Mouse (Mus musculus) kidney, postnatal 4 days (tissue): ENCODE data around the gene Arid3b.
"Not testable (repeated sequence)": the region's sequence is repeated elsewhere in the genome, so short reads cannot be mapped to it uniquely, and the experiment has no call there.

Experiments used
- DNase-seq, 2 experiments: peaks; one replicate each; pipeline ENCODE4 v3.0.0; 2021; ENCODE audit warnings: mixed read lengths in 2 of 2

Arid3b gene

DNA sequence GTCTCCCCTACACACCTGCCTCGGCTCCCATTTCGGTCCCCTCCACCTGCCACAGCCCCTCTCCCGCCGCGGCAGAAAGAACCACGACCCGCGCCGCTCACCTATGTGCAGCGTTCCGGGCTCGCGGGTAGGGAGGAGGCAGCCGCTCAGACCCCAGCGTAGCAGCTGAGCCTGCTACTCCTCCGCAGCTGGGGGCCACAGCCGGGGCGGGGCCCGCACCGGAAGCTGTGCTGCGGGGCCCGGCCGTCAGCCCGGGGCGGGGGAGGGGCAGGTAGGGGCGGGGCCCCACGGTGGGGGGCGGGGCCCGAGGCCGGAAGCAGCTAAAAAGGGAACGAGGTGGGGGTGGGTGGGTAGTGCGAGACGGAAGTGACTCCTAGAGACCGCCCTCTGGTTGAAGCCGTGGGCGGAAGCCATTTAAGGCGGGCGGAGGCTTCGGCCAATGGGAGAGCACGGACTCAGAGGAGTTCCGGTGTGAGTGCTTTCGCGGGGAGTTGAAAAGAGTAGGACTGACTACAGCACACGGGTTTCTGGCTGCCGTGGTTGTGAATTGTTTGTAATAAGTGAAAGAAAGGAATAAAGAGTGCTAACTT lies at the start of gene Arid3b:
Gene Arid3b, minus strand, starts transcription at position 213 of the 590 bp plus-strand sequence.
- DNase-seq, result peak; percentile 91 to 96

DNA sequence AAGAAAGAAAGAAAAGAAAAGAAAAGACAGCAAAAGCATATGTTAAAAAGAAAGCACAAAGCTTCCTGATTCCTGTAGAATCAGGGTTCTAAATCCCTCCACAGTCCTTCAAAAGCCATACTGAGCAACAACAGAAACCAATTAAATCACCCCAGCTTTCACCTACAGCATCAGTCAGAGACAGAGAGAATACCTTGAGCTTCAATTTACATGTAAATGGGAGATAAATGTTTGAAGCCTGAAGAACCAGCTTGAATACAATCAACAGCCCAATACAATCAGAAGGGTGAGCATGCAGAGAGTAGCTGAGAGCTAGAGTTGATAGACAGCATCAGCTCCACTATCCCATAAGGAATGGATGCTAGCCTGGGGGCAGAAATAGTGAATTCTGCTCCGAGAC lies 46.8 kb upstream of the Arid3b start:
- no peak for DNase-seq

DNA sequence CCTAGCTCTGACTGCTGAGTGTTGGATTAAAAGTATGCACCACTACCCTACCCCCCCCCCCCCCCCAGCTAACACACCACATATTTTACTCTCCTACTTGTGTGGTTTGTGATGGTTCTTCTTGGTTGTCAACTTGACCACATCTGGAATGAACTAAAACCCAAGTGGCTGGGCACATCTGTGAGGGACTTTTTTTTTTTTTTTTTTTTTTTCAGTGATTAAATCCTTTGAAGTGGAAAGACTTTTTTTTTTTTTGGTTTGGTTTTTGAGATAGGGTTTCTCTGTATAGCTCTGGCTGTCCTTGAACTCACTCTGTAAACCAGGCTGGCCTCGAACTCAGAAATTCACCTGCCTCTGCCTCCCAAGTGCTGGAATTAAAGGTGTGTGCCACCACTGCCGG lies 45.2 kb upstream of the Arid3b start:
- DNase-seq, result not testable (repeated sequence)

DNA sequence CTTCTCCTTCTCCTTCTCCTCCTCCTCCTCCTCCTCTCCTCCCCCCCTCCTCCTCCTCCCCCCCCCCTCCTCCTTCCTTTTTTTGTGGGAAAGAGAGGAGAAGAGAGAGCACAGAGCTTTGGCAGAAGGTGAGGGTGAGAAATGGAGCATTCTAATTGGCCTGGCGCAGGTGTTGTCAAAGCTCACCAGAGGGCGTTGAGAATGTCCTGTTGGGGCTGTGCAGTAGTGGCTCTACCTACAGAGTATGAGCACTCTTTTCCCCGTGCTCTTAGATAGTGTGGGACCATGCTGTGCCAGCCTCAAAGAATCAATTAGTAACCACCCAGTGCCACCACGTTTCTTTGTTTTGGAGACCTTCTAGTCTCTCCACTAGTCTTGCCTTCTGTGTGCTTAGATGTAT lies 43.7 kb upstream of the Arid3b start:
- no peak for DNase-seq

DNA sequence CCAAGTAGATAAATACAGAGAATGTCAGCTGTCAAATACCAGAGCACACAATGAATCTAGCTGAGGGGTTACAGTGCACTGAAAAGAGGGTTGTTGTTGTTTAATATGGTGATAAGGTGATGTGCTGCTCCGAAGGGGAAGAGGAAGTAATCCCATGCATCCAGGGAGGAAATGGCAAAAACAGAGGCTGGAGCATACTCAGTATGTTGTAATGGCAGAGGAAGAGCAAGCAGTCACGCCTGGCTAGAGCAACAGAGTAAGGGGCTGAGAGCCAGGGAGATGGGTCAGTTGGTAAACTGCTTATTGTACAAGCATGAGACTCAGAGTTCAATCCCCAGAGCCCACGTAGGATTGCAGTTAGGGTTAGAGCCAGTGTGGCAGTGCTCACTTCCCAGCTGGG lies 42.6 kb upstream of the Arid3b start:
- no peak for DNase-seq

DNA sequence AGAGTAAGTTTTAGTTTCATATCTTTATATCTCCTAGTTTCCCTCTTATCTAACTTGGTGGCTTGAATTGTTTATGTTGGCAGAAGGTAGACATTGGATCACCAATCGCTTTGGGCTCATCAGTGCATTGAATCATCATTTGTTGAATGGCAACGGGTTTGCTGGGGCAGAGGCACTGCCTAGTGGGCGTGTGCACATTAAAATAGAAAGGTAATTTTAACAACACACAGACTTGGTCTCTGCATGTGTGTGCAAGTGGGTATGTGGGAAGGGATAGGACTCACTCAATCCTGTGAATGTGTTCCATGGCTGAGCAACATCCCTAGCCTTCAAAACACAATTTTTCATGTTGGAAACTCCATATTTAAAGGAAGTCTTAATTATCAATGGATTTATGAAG lies 38.4 kb upstream of the Arid3b start:
- no peak for DNase-seq

DNA sequence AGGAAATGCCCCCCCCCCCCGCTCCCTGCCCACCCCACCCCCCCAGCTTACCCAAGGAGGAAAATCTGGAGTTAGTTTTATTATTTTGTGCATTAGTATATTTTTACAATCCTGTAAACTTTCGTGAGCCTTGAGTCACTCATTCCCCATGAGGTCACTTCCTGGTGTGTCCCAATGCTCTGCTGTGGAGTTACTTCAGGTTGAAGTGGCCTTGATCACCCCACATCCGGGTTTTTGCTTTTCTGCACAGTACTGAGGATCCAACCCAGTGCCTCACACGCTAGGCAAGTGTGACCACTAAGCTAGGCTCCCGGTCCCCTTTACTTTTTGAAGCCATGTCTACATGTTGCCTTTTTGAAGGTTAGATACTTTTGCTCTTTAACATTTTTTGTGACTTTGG lies 37.5 kb upstream of the Arid3b start:
- DNase-seq, result no peak

DNA sequence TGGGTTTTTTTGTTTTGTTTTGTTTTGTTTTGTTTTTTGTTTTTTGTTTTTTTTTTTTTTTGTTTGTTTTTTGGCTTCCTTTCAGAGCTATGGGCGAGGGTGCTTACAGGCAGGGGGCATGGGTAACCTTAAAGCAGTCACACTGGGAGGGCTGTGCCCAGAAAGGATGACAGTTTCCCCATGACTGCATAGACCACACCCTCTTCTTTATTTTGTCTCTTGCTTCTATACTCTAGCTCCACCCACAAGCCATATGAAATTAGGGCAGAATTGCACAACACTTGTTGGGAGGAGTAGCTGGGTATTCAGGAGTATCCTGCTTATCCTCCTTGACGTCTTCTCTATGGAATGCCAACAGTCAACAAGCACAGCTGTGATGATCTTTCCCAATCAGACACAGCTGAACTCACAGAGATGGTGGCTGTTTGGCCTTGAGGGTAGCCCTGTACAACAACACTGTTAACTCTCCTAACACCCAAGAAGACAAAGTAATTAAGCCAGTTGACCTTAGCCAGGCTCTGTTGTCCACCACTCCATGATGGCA lies 33.8 kb upstream of the Arid3b start:
- no peak for DNase-seq

DNA sequence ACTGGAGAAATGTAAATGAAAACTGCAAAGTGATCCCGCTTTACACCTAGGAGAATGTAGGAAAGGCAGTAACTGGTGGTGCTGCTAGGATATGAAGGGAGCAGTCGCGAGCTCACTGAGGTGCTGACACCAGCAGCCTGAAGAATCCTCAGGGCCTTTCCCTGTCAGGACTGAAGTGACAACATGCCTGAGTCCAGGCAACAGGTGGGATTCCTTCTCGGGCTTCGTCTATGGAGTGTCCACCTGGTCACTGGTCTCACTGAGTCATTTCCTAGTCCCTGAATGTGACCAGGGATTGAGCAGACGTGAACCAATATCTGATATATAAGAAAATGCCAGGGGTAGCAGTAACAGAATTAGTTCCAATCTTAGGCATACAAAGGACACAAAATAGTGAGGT lies 32.2 kb upstream of the Arid3b start:
- no peak for DNase-seq

DNA sequence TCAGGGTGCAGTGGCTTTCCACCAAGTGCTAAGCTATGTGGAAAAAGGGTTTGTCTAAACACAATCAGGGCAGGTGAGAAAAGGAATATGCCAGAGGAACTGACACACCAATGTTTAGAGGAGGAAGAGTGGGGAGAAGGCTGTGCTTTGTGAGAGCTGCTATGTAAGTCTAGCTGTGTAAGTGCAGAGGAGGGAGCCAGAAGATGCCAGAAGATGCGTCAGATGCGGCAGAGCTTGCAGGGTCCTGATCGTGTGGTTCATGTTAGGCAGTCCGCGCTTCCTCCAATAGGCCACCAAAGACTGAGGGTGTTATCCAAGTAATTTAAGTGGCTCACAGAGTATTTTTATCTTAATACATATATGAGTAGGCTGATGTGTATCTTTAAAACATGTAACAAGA lies 31.3 kb upstream of the Arid3b start:
- no peak for DNase-seq

DNA sequence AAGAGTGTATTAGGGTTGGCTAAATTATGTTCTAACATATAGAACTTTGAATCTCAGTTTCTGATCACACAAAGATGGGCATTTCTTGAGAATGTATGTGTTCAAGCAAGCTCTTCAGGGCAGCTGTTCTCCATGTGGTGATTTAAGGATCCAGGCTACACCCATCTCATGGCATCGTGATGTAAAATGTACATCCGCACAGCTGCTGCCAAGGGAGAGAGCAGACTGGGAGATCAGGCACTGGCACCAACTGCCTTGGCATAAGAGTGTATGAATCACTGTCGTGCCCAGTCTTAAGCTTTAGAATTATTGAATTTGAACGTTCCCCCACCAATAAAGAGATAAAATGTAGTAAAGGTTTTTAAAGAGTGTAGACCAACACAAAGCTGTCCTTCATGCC lies 30.6 kb upstream of the Arid3b start:
- no peak for DNase-seq

DNA sequence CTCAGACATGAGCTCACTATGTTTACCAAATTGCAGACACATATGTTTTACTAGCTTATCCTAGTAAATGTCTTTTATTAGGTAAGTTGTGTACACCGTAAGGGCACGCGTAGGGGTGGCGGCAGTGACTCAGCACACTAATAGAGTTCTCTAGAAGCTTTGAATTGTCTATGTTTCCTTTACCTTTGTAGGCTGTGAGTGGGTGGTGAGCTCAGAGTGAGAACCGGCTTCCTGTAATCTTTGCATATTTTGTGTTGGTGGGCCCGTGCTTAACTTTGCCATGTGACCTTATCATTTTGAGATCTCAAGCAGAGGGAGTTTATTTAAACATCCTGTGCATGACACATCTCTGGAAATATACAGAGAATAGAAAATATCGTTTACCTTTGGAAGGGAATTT lies 29.9 kb upstream of the Arid3b start:
- no peak for DNase-seq

DNA sequence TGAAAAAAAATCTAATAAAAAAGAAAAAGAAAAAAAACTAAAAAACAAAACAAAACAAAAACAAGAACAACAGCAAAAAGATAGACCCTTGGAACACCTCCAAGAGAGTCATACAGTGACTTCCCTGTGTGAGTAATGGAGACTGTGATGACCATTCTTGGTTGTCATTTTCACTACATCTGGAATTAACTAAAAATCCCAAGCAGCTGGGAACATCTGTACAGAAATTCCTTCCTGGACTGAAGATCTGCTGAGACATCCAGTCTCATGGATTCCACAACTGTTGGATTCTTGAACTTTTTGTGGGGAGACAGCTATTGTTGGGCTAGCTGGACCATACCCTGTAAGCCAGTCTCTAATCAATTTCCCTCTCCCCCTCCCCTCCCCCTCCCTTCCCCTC lies 27.7 kb upstream of the Arid3b start:
- no peak for DNase-seq

DNA sequence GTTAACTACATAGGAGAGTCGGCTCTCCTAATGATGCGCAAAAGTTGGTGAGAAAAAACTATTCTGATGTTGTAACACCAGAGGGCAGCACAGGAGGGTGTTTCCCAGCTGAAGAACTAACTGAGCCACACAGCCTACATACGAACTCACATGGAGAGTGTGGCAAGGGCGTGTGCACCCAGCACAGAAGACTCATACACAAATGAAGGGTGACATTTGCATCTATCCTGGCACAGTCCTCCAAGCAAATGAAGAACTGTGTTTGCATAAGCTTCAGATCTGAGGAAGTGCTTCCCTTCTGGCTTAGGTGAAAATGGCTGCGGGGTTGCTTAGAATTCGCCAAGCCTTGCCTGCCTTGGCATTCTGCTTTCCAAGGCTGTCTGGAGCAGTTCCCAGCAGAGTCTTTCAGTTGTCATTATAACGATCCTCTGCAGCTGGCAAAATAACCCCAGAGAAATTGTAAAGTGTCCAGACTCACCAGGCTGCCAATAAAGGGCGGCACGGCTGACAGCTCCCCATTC lies 25.4 kb upstream of the Arid3b start:
- DNase-seq, result peak; percentile 37 to 56

DNA sequence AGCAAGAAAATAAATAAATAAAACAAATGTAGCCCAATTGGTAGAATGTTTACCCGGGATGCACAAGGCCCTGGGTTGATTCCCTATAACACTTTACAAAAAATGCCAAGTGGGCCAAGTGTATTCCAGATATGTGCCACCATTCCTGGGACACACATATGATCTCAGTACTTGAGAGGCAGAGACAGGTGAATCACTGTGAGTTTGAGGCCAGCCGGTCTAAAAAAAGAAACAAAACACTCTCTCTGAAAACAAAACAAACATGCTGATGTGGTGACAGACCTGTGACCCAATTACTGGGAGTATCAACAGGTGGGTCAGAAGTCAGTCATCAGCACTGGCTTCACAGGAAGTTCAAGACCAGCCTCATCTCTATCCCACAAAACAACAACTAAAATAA lies 19.9 kb upstream of the Arid3b start:
- no peak for DNase-seq

DNA sequence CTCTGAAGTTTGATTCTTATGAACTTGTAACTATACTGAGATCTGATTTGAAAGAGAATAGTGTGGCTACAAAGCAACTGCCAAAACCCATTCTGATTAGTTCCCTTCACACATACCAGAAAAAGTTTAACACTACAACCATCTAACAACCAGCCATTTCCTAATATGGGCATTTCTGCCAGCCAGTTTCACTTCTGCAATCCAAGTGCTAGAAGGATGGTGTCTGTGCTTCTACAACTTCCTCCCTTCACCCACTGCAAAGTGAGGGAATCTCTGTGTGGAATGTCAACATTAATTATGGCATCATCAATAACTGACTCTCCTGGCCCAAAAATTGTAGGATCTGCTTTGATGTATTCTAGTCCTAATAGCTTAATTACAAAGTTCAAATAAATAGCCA lies 17.7 kb upstream of the Arid3b start:
- DNase-seq, result no peak

DNA sequence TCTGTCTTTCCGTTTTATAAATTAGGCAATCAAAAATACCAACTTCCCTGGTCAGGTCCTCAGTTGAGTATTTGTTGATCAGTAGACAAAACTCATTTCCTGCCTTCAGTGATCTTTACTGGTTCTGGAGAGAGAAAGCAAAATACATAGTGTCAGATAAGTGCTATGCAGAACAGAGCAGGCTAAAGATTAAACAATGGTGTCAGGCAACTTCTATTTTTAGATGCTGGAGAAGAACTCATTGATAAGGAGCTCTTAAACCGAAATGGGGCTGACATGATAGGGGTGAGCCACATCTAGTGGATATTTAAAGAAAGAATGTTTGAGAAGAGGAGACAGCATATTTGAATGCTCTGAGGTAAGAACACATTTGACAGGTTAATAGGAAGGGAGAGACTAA lies 2.4 kb upstream of the Arid3b start:
- no peak for DNase-seq

DNA sequence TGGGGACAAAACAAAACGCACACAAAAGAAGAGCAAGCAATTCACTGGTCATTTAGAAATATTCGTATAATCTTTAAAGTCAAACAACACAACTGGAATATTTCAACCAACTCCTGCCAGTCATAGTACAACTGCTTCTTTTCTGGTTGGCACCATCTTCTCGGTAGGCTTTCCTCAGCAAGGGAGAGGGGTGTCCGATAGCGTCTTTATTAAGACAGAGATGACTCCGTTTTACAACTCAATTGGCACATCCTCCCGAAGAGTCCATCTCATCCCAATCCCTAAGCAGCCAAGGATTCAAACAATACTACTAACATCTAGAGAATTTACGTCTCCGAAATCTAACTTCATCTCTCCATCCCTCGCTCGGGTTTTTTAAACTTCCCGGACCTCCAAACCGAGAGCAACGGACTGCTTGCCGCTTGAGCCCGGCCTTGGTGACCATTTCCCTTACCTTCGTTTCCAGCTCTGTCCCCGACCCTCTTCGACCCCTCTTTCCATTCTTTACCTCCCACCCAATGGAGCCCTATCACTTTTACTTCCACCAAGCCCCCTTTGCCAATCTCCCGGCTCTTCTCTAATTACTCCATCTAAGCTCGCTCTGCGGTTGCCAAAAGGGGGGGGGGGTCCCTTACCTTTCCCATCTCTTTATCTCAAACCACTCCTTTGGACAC lies 615 bp downstream of the Arid3b start:
- no peak for DNase-seq

DNA sequence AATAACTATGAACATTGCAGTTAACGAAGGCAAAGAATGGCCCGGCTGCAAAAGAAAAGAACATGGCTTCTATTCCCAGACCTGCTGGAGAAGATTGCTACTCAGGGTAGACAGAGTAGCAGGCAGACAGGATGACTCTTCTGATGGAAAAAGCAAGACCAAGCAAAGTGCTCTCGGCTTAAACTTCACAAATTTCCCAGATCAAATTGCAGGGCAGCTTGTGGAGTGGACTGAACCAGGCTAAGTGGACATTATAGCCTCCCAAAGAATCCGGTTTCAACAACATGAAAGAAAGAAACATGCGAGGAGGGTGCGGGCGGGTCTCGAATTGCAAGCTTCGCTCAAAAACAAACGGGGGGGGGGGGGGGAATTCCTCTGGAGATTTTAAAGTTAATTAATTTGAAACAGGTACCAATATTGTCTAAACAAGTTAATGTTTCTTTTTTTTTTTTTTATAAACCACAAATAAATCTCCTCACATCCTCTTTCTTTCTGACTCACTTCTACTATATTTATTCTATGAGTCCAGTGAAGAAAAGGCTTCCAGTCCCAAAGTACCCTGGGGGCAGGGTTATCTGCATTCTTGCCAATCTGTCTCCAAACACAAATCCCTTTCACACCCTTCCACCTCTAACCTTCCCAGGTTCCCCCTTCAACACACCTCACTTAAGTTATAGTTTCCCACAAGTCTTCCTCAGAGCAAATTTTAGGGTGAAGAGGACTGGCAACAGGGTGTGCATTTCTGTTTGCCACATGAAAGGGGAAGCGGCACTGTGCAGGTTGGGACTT lies 1.8 kb downstream of the Arid3b start:
- DNase-seq, result no peak

DNA sequence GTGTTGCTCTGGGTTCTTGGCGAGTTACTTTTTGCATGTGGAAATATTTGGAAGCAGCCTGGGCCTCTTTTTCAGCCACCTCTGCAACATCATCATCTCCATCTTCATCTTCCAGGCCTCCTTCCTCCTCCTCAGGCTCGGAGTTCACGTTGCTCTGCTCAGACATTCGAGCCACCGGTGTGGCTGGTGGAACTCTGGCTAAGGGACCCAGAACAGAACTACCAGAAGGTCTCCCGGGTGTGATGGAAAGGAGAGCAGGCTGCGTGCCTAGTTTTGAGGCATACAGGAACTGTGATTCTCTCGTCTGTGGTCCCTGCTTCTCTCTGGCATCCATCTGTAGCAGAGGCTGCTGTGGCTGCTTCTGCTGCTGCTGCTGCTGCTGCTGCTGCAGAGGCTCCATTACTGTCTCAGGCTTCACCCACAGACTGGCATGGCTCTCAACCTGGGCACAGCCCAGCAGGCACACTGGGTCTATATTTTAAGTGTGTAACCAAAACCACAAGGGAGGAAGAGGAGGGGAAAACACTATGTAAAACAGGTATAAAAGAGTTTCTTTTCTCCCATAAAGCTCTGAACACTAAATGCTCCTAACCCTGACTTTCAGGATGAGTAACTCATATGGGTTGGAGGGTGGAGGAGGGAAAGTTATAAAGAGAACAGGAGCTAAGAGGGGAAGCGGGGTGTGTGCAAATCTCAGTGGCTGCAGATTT lies 2.7 kb downstream of the Arid3b start:
- no peak for DNase-seq

DNA sequence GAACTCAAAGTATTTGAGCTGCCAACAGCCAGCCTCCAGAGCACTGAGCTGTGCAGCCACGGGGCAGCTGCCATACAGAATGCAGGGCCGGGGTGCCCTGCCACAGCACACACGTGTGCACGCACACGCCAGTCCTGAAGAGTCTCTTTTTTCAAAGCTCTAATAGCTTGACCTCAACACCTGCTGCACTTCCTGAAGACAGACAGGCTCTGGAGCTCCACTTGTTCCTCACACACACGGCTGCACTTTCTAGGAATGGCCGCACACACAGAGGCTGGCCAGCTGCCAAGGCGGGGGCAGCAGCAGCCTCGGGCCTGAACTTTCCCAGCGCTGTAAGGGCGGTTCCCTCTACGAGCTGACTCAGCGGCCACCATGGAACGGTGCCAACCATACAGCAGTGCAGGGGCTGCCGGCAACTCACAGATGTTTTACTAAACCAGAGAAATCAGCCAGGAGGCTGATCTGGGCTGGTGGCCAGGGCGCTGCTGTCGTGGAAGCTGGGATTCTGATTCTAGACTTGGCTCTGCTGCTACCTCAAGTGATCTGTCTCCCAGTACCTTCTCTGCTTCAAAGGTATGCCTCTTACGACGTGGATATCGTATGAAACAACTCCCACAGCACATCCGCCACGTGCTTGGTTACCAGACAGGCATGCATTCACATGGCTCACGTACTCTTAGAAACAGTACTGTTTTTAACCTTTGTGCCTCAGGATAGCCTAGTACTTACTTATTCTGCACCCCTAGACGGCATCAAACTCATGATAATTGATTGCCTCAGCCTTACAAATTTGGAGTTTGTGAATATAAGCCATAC lies 5.1 kb downstream of the Arid3b start:
- DNase-seq, result peak; percentile 99 to 100
